Mouse (Mus musculus) spleen, adult 2 months (tissue): ENCODE measurements around the gene Rasl2-9.
"Not testable (repeated sequence)": the region's sequence is repeated elsewhere in the genome, so short reads cannot be mapped to it uniquely, and the experiment has no call there.

Experiments used
- CTCF ChIP-seq: fragments of 200-500 bp; IDR thresholded peaks from 2 replicates; pipeline ENCODE4 v1.5.1; 2011; ENCODE audit warnings: mild to moderate bottlenecking, inconsistent platforms; ENCODE audit not compliant: insufficient read depth, insufficient read length, insufficient replicate concordance; ENCODE audit errors: extremely low read depth
- POLR2A ChIP-seq: fragments of 200-500 bp; IDR thresholded peaks from 2 replicates; pipeline ENCODE4 v1.6.1; 2011; ENCODE audit warnings: low read depth, low read length, inconsistent platforms

- not testable (repeated sequence) for TF ChIP-seq CTCF, POLR2A
Measured at GRCm38 (mm10) chr7:5079365-5080009, 46.3 kb downstream of the Rasl2-9 start.
